Mouse (Mus musculus) splenic B cell, adult 2 months (primary cell): Measurements from ENCODE around the gene Rnf186.

Experiments used
- DNase-seq: peaks from one replicate; pipeline ENCODE4 v3.0.0-alpha.2; 2011; ENCODE audit warnings: low read depth, low spot score
- H3K27me3 ChIP-seq: 2 replicates; pipeline ENCODE4 v1.6.1; 2012; ENCODE audit warnings: mild to moderate bottlenecking, low read length, moderate library complexity, mixed read lengths; ENCODE audit not compliant: control insufficient read depth, poor library complexity, insufficient read depth, severe bottlenecking
- H3K36me3 ChIP-seq: 2 replicates; pipeline ENCODE4 v1.6.1; 2012; ENCODE audit warnings: mild to moderate bottlenecking, low read length, moderate library complexity, mixed read lengths; ENCODE audit not compliant: control insufficient read depth, poor library complexity, insufficient read depth, severe bottlenecking

The Rnf186 gene

GRCm38 (mm10) chr4:139014793-139015192, 47.9 kb downstream of the Rnf186 start:
- H3K36me3 ChIP-seq: peaks cover 4% of the 10 kb centered on the region
- DNase-seq: peak; percentile 31

More at GRCm38 (mm10) chr4:139014793-139015192, 47.9 kb downstream of the Rnf186 start:
- H3K27me3 ChIP-seq: no peaks in the 10 kb centered on the region
